Mouse (Mus musculus): ENCODE results near the gene Gys1.

GRCm38 (mm10) chr7:45446589-45446988 lies 11.9 kb downstream of the Gys1 start:
- TF ChIP-seq TAL1 (IDR thresholded peaks at IDR 0.05; ENCODE audit: low read length), result no peak
- TF ChIP-seq GATA1 (IDR thresholded peaks at IDR 0.05; ENCODE audit: low read length), result no peak

Data from erythroblast, embryonic 14.5 days (primary cell).